ENCODE assay signal across 9 mouse cellular contexts in the genomic region with DNA sequence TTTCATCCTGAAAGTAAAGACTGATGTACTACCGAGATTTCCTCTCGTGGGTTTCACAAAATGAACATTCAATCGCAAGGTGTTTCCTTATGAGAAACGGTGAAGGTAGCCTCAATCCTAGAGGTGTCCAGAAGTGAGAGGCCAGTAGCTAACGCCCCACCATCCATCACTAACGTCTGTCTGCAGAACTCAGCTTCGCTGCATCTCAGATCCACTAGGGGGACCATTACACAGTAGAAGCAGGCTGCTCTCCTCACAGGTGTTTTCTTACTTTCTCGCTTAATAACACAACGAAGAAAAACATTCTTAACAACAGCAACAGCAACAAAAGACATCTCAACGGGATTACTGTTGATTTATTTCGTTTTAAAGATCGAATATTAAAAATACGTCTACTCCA.
DNase-seq lines count a peak whose midpoint lies in the region; ATAC-seq and TF ChIP-seq lines count a peak whose summit lies in the region.
"Had no signal": no experiment of that assay in that cellular context is flagged by ENCODE, and none has a peak within 500 bp of the region (broad histone marks: within the 10 kb centered on the region; RNA-seq: fewer than 3 reads in every experiment).

No protein-coding gene starts in this region.

- H3K4me3 ChIP-seq in midbrain, postnatal 0 days (ENCODE audit: low read depth, low read length), result no peak overlapping the region
- no peak overlapping the region for H3K4me3 ChIP-seq in midbrain, embryonic 15.5 days
- H3K4me3 ChIP-seq: gastrocnemius, adult 2 months had no signal

- H3K9me3 ChIP-seq in midbrain, postnatal 0 days (ENCODE audit: low read length), result no peaks in the 10 kb centered on the region
- no peaks in the 10 kb centered on the region for H3K9me3 ChIP-seq in midbrain, embryonic 15.5 days

- peak; percentile 80 for TF ChIP-seq CTCF in midbrain, postnatal 0 days (IDR thresholded peaks at IDR 0.05)

- WGBS in midbrain, postnatal 0 days, result 68% methylated on average over 13 of the region's 13 CpGs
- WGBS in midbrain, embryonic 15.5 days, result 69% methylated on average over 13 of the region's 13 CpGs

- no peaks in the 10 kb centered on the region for H3K36me3 ChIP-seq in midbrain, postnatal 0 days (ENCODE audit: insufficient read depth, low read length)
- H3K36me3 ChIP-seq in midbrain, embryonic 15.5 days (replicated peaks), result no peaks in the 10 kb centered on the region

- no peak for ATAC-seq in midbrain, postnatal 0 days (ENCODE audit: low FRiP score)
- no peak for ATAC-seq in midbrain, embryonic 15.5 days (replicated peaks)

- H3K4me2 ChIP-seq in midbrain, postnatal 0 days (ENCODE audit: low read depth, low read length, poor library complexity, severe bottlenecking), result no peak overlapping the region
- no peak overlapping the region for H3K4me2 ChIP-seq in midbrain, embryonic 15.5 days

- H3K9ac ChIP-seq in midbrain, postnatal 0 days (replicated peaks; ENCODE audit: low read length, poor library complexity, severe bottlenecking), result no peak overlapping the region
- H3K9ac ChIP-seq in midbrain, embryonic 15.5 days, result no peak overlapping the region

- H3K4me1 ChIP-seq in midbrain, postnatal 0 days (ENCODE audit: insufficient read depth, low read length), result no peaks in the 10 kb centered on the region
- peaks cover 10% of the 10 kb centered on the region for H3K4me1 ChIP-seq in midbrain, embryonic 15.5 days

- DNase-seq in heart, postnatal 4 days, result peak; percentile 7
- no peak for DNase-seq in heart, postnatal 25 days (ENCODE audit: low spot score)
- DNase-seq in midbrain, postnatal 0 days (ENCODE audit: low spot score), result peak; percentile 70
- peak; percentile 20 to 47 for DNase-seq in layer of hippocampus, postnatal 10 days (ENCODE audit: low spot score in 2 of 2)
- peak; percentile 12 for DNase-seq in telencephalon, adult 2 months (ENCODE audit: low read depth, low spot score)
- no peak for DNase-seq in ovary, adult 18-20 months (ENCODE audit: low spot score)
- DNase-seq in thymus, postnatal 10 days (ENCODE audit: low spot score in 2 of 2), result no peak
- DNase-seq: gastrocnemius, adult 2 months had no signal

- H3K27me3 ChIP-seq in midbrain, postnatal 0 days (ENCODE audit: insufficient read depth, low read length), result no peaks in the 10 kb centered on the region
- no peaks in the 10 kb centered on the region; the same call in none of the 2 replicates for H3K27me3 ChIP-seq in midbrain, embryonic 15.5 days (replicated peaks)

- H3K27ac ChIP-seq in midbrain, postnatal 0 days (ENCODE audit: low read depth, low read length), result no peak overlapping the region
- no peak overlapping the region for H3K27ac ChIP-seq in midbrain, embryonic 15.5 days
- H3K27ac ChIP-seq: gastrocnemius, adult 2 months had no signal

- intact Hi-C loops in heart, postnatal 25 days (cut with DNase I), result no loop called here

Comparison
In these comparisons a context has a peak if more than half of its experiments do, and no peak if none do; other contexts are left out.
1. DNase-seq: peak in heart, postnatal 4 days (single experiment), midbrain, postnatal 0 days (single experiment), layer of hippocampus, postnatal 10 days (2 of 2) and telencephalon, adult 2 months (single experiment); none in heart, postnatal 25 days (single experiment), ovary, adult 18-20 months (single experiment) and thymus, postnatal 10 days (0 of 2).